Mouse (Mus musculus): Measurements from ENCODE around the gene 1300017J02Rik.

The 1300017J02Rik gene

DNA sequence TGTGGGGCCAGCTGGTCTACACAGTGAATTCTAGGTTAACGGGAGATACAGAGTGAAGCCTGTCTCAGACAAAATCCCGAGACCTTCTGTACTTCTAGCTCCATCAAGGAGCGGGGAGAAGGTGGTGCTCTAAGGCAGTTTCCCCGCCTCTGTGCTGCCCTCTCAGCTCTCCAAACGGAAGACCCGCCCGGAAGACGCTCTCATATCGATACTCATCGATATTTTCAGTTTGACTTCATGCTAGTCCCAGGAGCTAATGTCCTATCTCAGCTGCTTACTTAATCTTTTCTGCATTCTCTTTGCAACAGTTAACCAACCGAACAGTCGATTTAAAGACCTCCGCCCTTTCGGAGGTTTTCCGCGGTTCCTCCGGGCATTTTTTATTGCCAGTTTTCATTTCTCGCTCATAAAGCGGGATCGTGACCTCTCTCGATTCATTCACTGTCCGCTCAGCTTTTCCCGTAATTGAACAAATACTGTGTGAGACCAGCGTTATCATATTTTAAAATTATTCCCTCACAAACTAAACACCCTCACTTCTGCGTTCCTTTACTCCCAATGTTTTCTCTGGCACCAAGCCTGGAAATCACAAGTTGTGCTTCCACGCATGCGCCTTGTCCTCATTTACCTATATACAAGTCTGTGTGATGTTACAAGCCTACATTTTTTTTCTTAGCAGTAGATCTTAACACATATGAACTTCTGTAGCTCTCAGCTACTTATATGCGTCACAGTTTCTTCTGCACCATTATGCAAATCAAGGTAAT is 92.0 kb downstream of the 1300017J02Rik start:
- DNase-seq (ENCODE audit: extremely low spot score) = no peak

DNA sequence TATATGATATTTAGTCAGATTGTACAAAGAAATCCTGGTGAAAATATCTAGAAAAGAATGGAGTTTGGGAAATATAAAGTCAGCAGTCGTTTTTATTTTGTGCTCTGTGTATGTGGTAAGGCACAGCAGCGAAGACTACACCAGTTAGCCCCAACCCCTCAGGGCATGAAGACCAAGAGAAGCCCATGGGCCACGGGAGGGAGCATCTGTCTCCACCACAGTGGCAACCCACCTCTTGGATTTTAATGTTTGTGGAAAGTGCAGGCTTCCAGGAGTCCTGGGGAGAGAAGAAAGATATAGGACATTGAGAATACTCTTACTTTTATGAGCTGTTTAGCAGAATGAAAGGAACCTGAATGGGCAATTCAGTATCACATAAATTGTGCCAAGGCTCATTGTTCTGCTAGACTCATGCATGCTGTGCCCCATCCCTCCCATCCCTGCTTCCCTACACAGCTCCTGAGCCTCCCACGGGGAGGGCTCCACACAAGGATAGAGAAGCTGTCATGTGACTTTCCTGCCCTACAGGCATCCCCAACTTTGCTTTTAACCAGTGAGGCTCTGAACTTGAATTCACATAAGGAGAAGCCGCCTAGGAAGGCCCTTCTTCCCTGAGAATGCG is 96.0 kb downstream of the 1300017J02Rik start:
- DNase-seq (ENCODE audit: extremely low spot score) = no peak

DNA sequence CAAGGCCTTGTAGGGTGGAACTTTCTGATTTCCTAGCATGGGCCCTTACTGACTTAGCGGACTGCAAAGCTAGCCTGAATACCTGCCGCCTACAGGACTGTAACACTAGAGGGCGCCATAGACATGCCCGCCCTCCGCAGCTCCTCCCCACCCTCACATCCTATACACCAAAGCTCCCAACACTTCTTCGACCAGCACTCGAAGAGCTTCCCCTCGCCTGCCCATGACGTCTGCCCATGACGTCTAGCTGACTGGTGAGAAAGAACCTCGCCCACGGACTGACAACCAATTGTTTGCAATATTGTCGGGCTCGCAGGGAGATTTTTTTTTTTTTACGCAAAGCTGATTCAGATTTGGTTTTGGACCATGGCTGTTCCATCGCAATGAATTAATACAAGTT is 97.0 kb downstream of the 1300017J02Rik start:
- peak; percentile 78 for DNase-seq (ENCODE audit: extremely low spot score)

- DNase-seq (ENCODE audit: extremely low spot score) = no peak
These were observed 99.1 kb downstream of the 1300017J02Rik start for GRCm38 (mm10) chr9:103205786-103206185.

- peak; percentile 91 for DNase-seq (ENCODE audit: extremely low spot score)
These were observed 103.2 kb downstream of the 1300017J02Rik start, which contains the start of gene Srprb for GRCm38 (mm10) chr9:103201561-103202260. Srprb (minus strand) TSS chr9:103202137.

All from embryo, embryonic 9.5 days (tissue).